ENCODE assay signal across 9 mouse cellular contexts in the genomic region with DNA sequence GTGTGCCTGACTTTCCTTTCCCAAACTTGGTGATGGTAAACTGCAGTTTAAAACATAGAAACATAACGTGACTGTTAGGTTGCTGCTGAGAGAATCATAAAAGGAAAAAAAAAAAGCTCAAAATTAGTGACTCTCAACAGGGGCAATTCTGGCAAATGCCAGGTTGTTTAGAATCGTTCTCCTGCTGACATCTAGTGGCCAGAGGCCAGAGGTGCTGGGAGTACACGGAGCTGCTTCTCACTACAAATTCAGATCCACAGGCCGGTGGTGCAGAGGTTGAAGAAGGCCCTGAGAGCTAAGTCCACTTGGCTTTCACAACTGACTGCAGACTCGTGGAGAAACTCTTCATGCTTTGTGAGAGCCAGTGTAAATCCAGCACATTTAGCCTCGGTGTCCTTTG.
DNase-seq lines count a peak whose midpoint lies in the region; ATAC-seq and TF ChIP-seq lines count a peak whose summit lies in the region.
"Had no signal": no experiment of that assay in that cellular context is flagged by ENCODE, and none has a peak within 500 bp of the region (broad histone marks: within the 10 kb centered on the region; RNA-seq: fewer than 3 reads in every experiment).

No protein-coding gene starts in this region.

- H3K9me3 ChIP-seq in forebrain, postnatal 0 days (ENCODE audit: low read length) = no peaks in the 10 kb centered on the region
- H3K9me3 ChIP-seq in hindbrain, embryonic 15.5 days = no peaks in the 10 kb centered on the region

- H3K4me1 ChIP-seq in forebrain, postnatal 0 days (ENCODE audit: insufficient read depth) = no peaks in the 10 kb centered on the region
- H3K4me1 ChIP-seq in hindbrain, embryonic 15.5 days (replicated peaks) = no peaks in the 10 kb centered on the region

- no peak overlapping the region for H3K4me2 ChIP-seq in forebrain, postnatal 0 days (ENCODE audit: low read depth)
- H3K4me2 ChIP-seq in hindbrain, embryonic 15.5 days = no peak overlapping the region

- no peak overlapping the region for H3K4me3 ChIP-seq in forebrain, postnatal 0 days (ENCODE audit: low read depth, low read length)
- no peak overlapping the region for H3K4me3 ChIP-seq in hindbrain, embryonic 15.5 days

- H3K9ac ChIP-seq in forebrain, postnatal 0 days = no peak overlapping the region
- no peak overlapping the region for H3K9ac ChIP-seq in hindbrain, embryonic 15.5 days

- DNase-seq in NIH3T3 (ENCODE audit: low read depth) = peak; percentile 85
- peak; percentile 63 for DNase-seq in cerebellum, adult 11 months
- peak; percentile 89 for DNase-seq in forebrain, postnatal 0 days
- DNase-seq in layer of hippocampus, postnatal 14 days (ENCODE audit: low spot score in 2 of 2) = peak; percentile 77 to 87
- peak; percentile 71 for DNase-seq in lung, postnatal 14 days
- DNase-seq in retina, postnatal 1 day = peak; percentile 78
- DNase-seq in yolk sac, embryonic 10.5 days (ENCODE audit: low spot score) = peak; percentile 67

- TF ChIP-seq CTCF in forebrain, postnatal 0 days (IDR thresholded peaks at IDR 0.05; ENCODE audit: low read depth) = peak; percentile 86

- no peaks in the 10 kb centered on the region for H3K36me3 ChIP-seq in forebrain, postnatal 0 days (ENCODE audit: insufficient read depth)
- H3K36me3 ChIP-seq in hindbrain, embryonic 15.5 days = no peaks in the 10 kb centered on the region

- peak; percentile 93 for ATAC-seq in forebrain, postnatal 0 days
- peak; percentile 79 for ATAC-seq in hindbrain, embryonic 15.5 days (ENCODE audit: low FRiP score, low read depth)

- no peaks in the 10 kb centered on the region for H3K27me3 ChIP-seq in forebrain, postnatal 0 days (ENCODE audit: insufficient read depth, low read length)
- H3K27me3 ChIP-seq in hindbrain, embryonic 15.5 days = no peaks in the 10 kb centered on the region

- no peak overlapping the region for H3K27ac ChIP-seq in forebrain, postnatal 0 days (ENCODE audit: low read depth, low read length)
- no peak overlapping the region for H3K27ac ChIP-seq in hindbrain, embryonic 15.5 days (replicated peaks)
- H3K27ac ChIP-seq: macrophage had no signal

- 9% methylated on average over 6 of the region's 6 CpGs for WGBS in forebrain, postnatal 0 days
- 16% methylated on average over 6 of the region's 6 CpGs for WGBS in hindbrain, embryonic 15.5 days
